Mouse (Mus musculus) intestine, embryonic 14.5 days (tissue): ENCODE results near the gene Siva1. TPM values are rescaled to one million over a fixed set of nuclear protein-coding genes. Genes with fewer than 3 reads are reported as not detected.

Experiments
- ATAC-seq: fragments of 200-750 bp; cut with Nextera tagmentation; replicated peaks from 2 replicates; pipeline ENCODE4 v1.8.0; 2017; ENCODE audit warnings: low read depth, moderate number of reproducible peaks, moderate TSS enrichment, moderate library complexity; ENCODE audit not compliant: low FRiP score, low TSS enrichment
- DNase-seq: peaks from one replicate; pipeline ENCODE4 v3.0.0-alpha.2; 2018; ENCODE audit warnings: low spot score
- H3K27ac ChIP-seq: fragments of 300-500 bp; sonication (generic); 2 replicates; pipeline ENCODE4 v1.5.1; 2014; ENCODE audit warnings: low read depth, mild to moderate bottlenecking, control low read depth
- H3K27me3 ChIP-seq: fragments of 300-500 bp; sonication (generic); replicated peaks from 2 replicates; pipeline ENCODE4 v1.6.1; 2014; ENCODE audit warnings: low read length, control low read depth; ENCODE audit not compliant: control insufficient read depth, insufficient read depth
- H3K36me3 ChIP-seq: fragments of 300-500 bp; sonication (generic); 2 replicates; pipeline ENCODE4 v1.6.1; 2014; ENCODE audit warnings: low read length, control low read depth; ENCODE audit not compliant: control insufficient read depth, insufficient read depth
- H3K4me1 ChIP-seq: fragments of 300-500 bp; sonication (generic); replicated peaks from 2 replicates; pipeline ENCODE4 v1.6.1; 2014; ENCODE audit warnings: low read length, control low read depth, mixed read lengths; ENCODE audit not compliant: control insufficient read depth, insufficient read depth
- H3K4me2 ChIP-seq: fragments of 300-500 bp; sonication (generic); 2 replicates; pipeline ENCODE4 v1.6.1; 2014; ENCODE audit warnings: low read length
- H3K4me3 ChIP-seq: fragments of 300-500 bp; sonication (generic); 2 replicates; pipeline ENCODE4 v1.5.1; 2014; ENCODE audit warnings: low read depth, low read length, control low read depth, mixed read lengths
- H3K9ac ChIP-seq: fragments of 300-500 bp; sonication (generic); 2 replicates; pipeline ENCODE4 v1.6.1; 2014; ENCODE audit warnings: mild to moderate bottlenecking, low read length
- H3K9me3 ChIP-seq: fragments of 300-500 bp; sonication (generic); 2 replicates; pipeline ENCODE4 v1.6.1; 2016; ENCODE audit warnings: low read length, control low read depth; ENCODE audit not compliant: control insufficient read depth
- WGBS: fragments of 180-500 bp; shearing (Covaris S2); extraction: QIAGEN DNeasy Blood & Tissue Kit; methylation state at CpG from one replicate; pipeline ENCODE4 v1.1.7; 2014; 5-methylcytosine and 5-hydroxymethylcytosine counted together
- polyA plus RNA-seq: library from polyadenylated mRNA; unstranded; fragments of >200 nt; fragmentation: Nextera tagmentation; extraction: Ambion mirVana; gene quantifications from 2 replicates; pipeline ENCODE4 v1.2.1, GENCODE M21; 2014

Gene Siva1
- polyA plus RNA-seq, 1 experiment from 2014 or later = 324 TPM

GRCm38 (mm10) chr12:112665445-112665844, 21.0 kb downstream of the Siva1 start:
- H3K9me3 ChIP-seq = no peaks in the 10 kb centered on the region
- H3K4me3 ChIP-seq = no peak overlapping the region
- peak overlapping the region; percentile 17; the same call in 1 of the 2 replicates for H3K27ac ChIP-seq
- ATAC-seq = no peak
- 32% methylated on average over 18 of the region's 18 CpGs for WGBS
- peaks cover 90% of the 10 kb centered on the region for H3K36me3 ChIP-seq
- H3K4me2 ChIP-seq = no peak overlapping the region
- H3K9ac ChIP-seq = no peak overlapping the region
- peaks cover 46% of the 10 kb centered on the region for H3K4me1 ChIP-seq
- DNase-seq = no peak
- no peaks in the 10 kb centered on the region for H3K27me3 ChIP-seq

GRCm38 (mm10) chr12:112665881-112666544, 21.5 kb downstream of the Siva1 start:
- DNase-seq (no peak), ATAC-seq (no peak)
- Histone ChIP-seq H3K9me3 (no peaks in the 10 kb centered on the region), H3K27me3 (no peaks in the 10 kb centered on the region), H3K9ac (no peak overlapping the region), H3K4me2 (no peak overlapping the region), H3K4me3 (no peak overlapping the region), H3K27ac (no peak overlapping the region), H3K4me1 (peaks cover 46% of the 10 kb centered on the region), H3K36me3 (peaks cover 93% of the 10 kb centered on the region)
- WGBS = 89% methylated on average over 9 of the region's 9 CpGs

GRCm38 (mm10) chr12:112667619-112668297, 23.3 kb downstream of the Siva1 start:
- no peaks in the 10 kb centered on the region for H3K27me3 ChIP-seq
- WGBS = 75% methylated on average over 10 of the region's 10 CpGs
- H3K4me3 ChIP-seq = no peak overlapping the region
- H3K9ac ChIP-seq = no peak overlapping the region
- no peak overlapping the region for H3K27ac ChIP-seq
- H3K36me3 ChIP-seq = peaks cover 85% of the 10 kb centered on the region
- H3K4me2 ChIP-seq = no peak overlapping the region
- no peaks in the 10 kb centered on the region for H3K9me3 ChIP-seq
- no peak for DNase-seq
- no peak for ATAC-seq
- peaks cover 46% of the 10 kb centered on the region for H3K4me1 ChIP-seq

DNA sequence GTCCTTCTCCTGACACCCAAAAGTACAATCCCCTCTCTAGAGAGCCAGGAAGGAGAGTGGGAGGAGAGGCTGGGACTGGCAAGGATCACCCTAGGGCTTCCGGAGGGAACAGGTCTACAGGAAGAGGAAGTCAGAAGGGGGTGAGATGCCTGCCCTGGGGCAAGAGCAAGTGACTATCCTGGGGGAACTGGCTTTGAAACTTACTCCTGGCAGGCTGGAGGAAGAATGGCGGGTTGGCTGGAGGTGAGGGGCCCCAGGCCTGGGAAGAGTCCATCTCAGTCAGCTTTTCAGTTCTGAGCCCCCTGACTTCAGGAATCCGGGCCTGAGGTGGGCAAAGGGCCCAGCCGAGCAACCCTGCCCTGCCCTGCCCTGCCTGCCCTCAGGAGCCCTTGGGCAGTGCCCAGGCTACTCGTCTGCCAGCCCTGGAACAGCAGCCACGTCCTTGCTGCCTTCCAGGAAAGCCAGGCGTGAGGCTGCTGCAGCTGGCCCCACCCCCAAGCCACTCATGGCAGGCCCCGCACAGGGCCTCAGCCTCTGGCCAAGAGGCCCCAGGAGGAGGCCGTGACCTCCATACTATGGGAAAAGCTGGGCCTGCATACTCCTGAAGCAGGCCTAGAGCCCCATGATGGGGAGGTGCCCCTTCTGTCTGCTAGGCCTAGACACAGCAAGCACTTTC, 26.4 kb downstream of the Siva1 start:
- H3K4me1 ChIP-seq = peaks cover 38% of the 10 kb centered on the region
- peak overlapping the region; percentile 93 for H3K4me2 ChIP-seq
- H3K27me3 ChIP-seq = no peaks in the 10 kb centered on the region
- H3K9ac ChIP-seq = peak overlapping the region; percentile 22
- peak overlapping the region; percentile 43; the same call in 1 of the 2 replicates for H3K27ac ChIP-seq
- H3K4me3 ChIP-seq = no peak overlapping the region
- H3K9me3 ChIP-seq = no peaks in the 10 kb centered on the region
- ATAC-seq (no peak), DNase-seq (no peak)
- 42% methylated on average over 9 of the region's 9 CpGs for WGBS
- H3K36me3 ChIP-seq = peaks cover 58% of the 10 kb centered on the region

- Histone ChIP-seq H3K36me3 (peaks cover 49% of the 10 kb centered on the region), H3K4me3 (no peak overlapping the region), H3K27ac (no peak overlapping the region; the same call in 1 of the 2 replicates), H3K27me3 (no peaks in the 10 kb centered on the region), H3K4me2 (peak overlapping the region; percentile 93), H3K4me1 (peaks cover 36% of the 10 kb centered on the region), H3K9ac (peak overlapping the region; percentile 97), H3K9me3 (no peaks in the 10 kb centered on the region)
- ATAC-seq = no peak
- DNase-seq = no peak
- WGBS = 79% methylated on average over 7 of the region's 7 CpGs
Observed at GRCm38 (mm10) chr12:112671891-112672290, 27.4 kb downstream of the Siva1 start.

- WGBS = 5% methylated on average over 15 of the region's 21 CpGs
- no peaks in the 10 kb centered on the region for H3K27me3 ChIP-seq
- H3K27ac ChIP-seq = peak overlapping the region; percentile 96
- H3K4me2 ChIP-seq = peak overlapping the region; percentile 93
- peaks cover 44% of the 10 kb centered on the region for H3K4me1 ChIP-seq
- peak overlapping the region; percentile 96 for H3K4me3 ChIP-seq
- H3K36me3 ChIP-seq = peaks cover 38% of the 10 kb centered on the region
- H3K9ac ChIP-seq = peak overlapping the region; percentile 97
- DNase-seq (peak; percentile 75), ATAC-seq (peak; percentile 1; the same call in 1 of the 2 replicates)
- no peaks in the 10 kb centered on the region for H3K9me3 ChIP-seq
Observed at GRCm38 (mm10) chr12:112672744-112673575, 28.5 kb downstream of the Siva1 start.

GRCm38 (mm10) chr12:112673576-112674091, 29.2 kb downstream of the Siva1 start:
- H3K4me3 ChIP-seq = peak overlapping the region; percentile 96
- peaks cover 47% of the 10 kb centered on the region for H3K4me1 ChIP-seq
- H3K4me2 ChIP-seq = peak overlapping the region; percentile 93
- ATAC-seq (peak; percentile 2; the same call in 1 of the 2 replicates), DNase-seq (peak; percentile 73)
- 1% methylated on average over 60 of the region's 68 CpGs for WGBS
- peak overlapping the region; percentile 96 for H3K27ac ChIP-seq
- H3K9ac ChIP-seq = peak overlapping the region; percentile 97
- H3K27me3 ChIP-seq = no peaks in the 10 kb centered on the region
- H3K36me3 ChIP-seq = peaks cover 31% of the 10 kb centered on the region
- no peaks in the 10 kb centered on the region for H3K9me3 ChIP-seq
